Mouse (Mus musculus) lung, embryonic 15.5 days (tissue): ENCODE data around the gene Atp8b2. TPM values are rescaled to one million over a fixed set of nuclear protein-coding genes. Genes with fewer than 3 reads are reported as not detected.
A peak's percentile ranks its signal among the peaks of the same experiment; 100 is the strongest.

ENCODE experiments used
- ATAC-seq: fragments of 200-750 bp; cut with Nextera tagmentation; 2 replicates; pipeline ENCODE4 v1.8.0; 2017; ENCODE audit warnings: moderate number of reproducible peaks, borderline replicate concordance; ENCODE audit not compliant: low FRiP score, low TSS enrichment; ENCODE audit errors: extremely low read depth
- H3K27ac ChIP-seq: fragments of 300-500 bp; sonication (generic); 2 replicates; pipeline ENCODE4 v1.5.1; 2015; ENCODE audit warnings: moderate library complexity, mild to moderate bottlenecking, inconsistent platforms
- H3K27me3 ChIP-seq: fragments of 300-500 bp; sonication (generic); 2 replicates; pipeline ENCODE4 v1.6.1; 2015; ENCODE audit warnings: inconsistent platforms
- H3K36me3 ChIP-seq: fragments of 300-500 bp; sonication (generic); 2 replicates; pipeline ENCODE4 v1.6.1; 2015; ENCODE audit warnings: inconsistent platforms
- H3K4me1 ChIP-seq: fragments of 300-500 bp; sonication (generic); 2 replicates; pipeline ENCODE4 v1.6.1; 2015; ENCODE audit warnings: inconsistent platforms
- H3K4me2 ChIP-seq: fragments of 300-500 bp; sonication (generic); 2 replicates; pipeline ENCODE4 v1.6.1; 2015; ENCODE audit warnings: inconsistent platforms, mild to moderate bottlenecking, moderate library complexity
- H3K4me3 ChIP-seq: fragments of 300-500 bp; sonication (generic); 2 replicates; pipeline ENCODE4 v1.5.1; 2015; ENCODE audit warnings: mild to moderate bottlenecking, inconsistent platforms
- H3K9ac ChIP-seq: fragments of 300-500 bp; sonication (generic); 2 replicates; pipeline ENCODE4 v1.6.1; 2015; ENCODE audit warnings: inconsistent platforms
- H3K9me3 ChIP-seq: fragments of 300-500 bp; sonication (generic); 2 replicates; pipeline ENCODE4 v1.6.1; 2016; ENCODE audit warnings: inconsistent platforms
- WGBS: fragments of 180-500 bp; shearing (Covaris S2); methylation state at CpG from one replicate; pipeline ENCODE4 v1.1.7; 2015; 5-methylcytosine and 5-hydroxymethylcytosine counted together
- polyA plus RNA-seq: library from polyadenylated mRNA; unstranded; fragments of >200 nt; fragmentation: Nextera tagmentation; extraction: Ambion mirVana; gene quantifications from 2 replicates; pipeline ENCODE4 v1.2.1, GENCODE M21; 2015

Atp8b2 gene
- 14.7 and 14.8 TPM in 2 replicates for polyA plus RNA-seq

GRCm38 (mm10) chr3:89963221-89963763 lies at the start of gene Atp8b2:
Gene Atp8b2, minus strand, starts transcription at chr3:89963508.
- Histone ChIP-seq H3K36me3 (peaks cover 8% of the 10 kb centered on the region; the same call in 1 of the 2 replicates), H3K27ac (peak within 1 kb of the TSS; percentile 98), H3K9me3 (no peaks in the 10 kb centered on the region), H3K4me1 (peaks cover 38% of the 10 kb centered on the region), H3K4me2 (peak within 1 kb of the TSS; percentile 95), H3K9ac (peak within 1 kb of the TSS; percentile 91), H3K4me3 (peak within 1 kb of the TSS; percentile 95), H3K27me3 (no peaks in the 10 kb centered on the region)
- peak; percentile 66; the same call in 1 of the 2 replicates for ATAC-seq
- under 1% methylated on average over 33 of the region's 35 CpGs for WGBS

- no peak for ATAC-seq
- Histone ChIP-seq H3K4me2 (no peak overlapping the region), H3K27ac (no peak overlapping the region), H3K9me3 (no peaks in the 10 kb centered on the region), H3K4me3 (no peak overlapping the region), H3K27me3 (no peaks in the 10 kb centered on the region), H3K36me3 (peaks cover 96% of the 10 kb centered on the region), H3K4me1 (no peaks in the 10 kb centered on the region), H3K9ac (no peak overlapping the region)
- WGBS = 64% methylated on average over 2 of the region's 2 CpGs
These were observed 47.0 kb upstream of the Atp8b2 start for GRCm38 (mm10) chr3:90010291-90010690.

GRCm38 (mm10) chr3:90004091-90004796 lies 40.9 kb upstream of the Atp8b2 start:
- Histone ChIP-seq H3K4me3 (no peak overlapping the region), H3K27ac (peak overlapping the region; percentile 85), H3K27me3 (no peaks in the 10 kb centered on the region), H3K36me3 (peaks cover 73% of the 10 kb centered on the region), H3K4me2 (no peak overlapping the region; the same call in 1 of the 2 replicates), H3K9me3 (no peaks in the 10 kb centered on the region), H3K4me1 (peaks cover 8% of the 10 kb centered on the region), H3K9ac (no peak overlapping the region)
- ATAC-seq = no peak
- WGBS = 41% methylated on average over 3 of the region's 3 CpGs

- peak overlapping the region; percentile 94 for H3K27ac ChIP-seq
- WGBS = 75% methylated on average over 4 of the region's 4 CpGs
- H3K27me3 ChIP-seq = no peaks in the 10 kb centered on the region
- no peak overlapping the region for H3K4me3 ChIP-seq
- no peak for ATAC-seq
- no peak overlapping the region for H3K4me2 ChIP-seq
- H3K36me3 ChIP-seq = peaks cover 48% of the 10 kb centered on the region
- H3K9me3 ChIP-seq = no peaks in the 10 kb centered on the region
- peaks cover 19% of the 10 kb centered on the region for H3K4me1 ChIP-seq
- no peak overlapping the region for H3K9ac ChIP-seq
These were observed 36.5 kb upstream of the Atp8b2 start for GRCm38 (mm10) chr3:89999830-90000229.

GRCm38 (mm10) chr3:89999090-89999489 lies 35.8 kb upstream of the Atp8b2 start:
- Histone ChIP-seq H3K27ac (peak overlapping the region; percentile 94), H3K4me1 (peaks cover 19% of the 10 kb centered on the region), H3K4me3 (peak overlapping the region; percentile 64), H3K9me3 (no peaks in the 10 kb centered on the region), H3K4me2 (peak overlapping the region; percentile 92), H3K27me3 (no peaks in the 10 kb centered on the region), H3K9ac (peak overlapping the region; percentile 74), H3K36me3 (peaks cover 51% of the 10 kb centered on the region)
- WGBS = 17% methylated on average over 8 of the region's 8 CpGs
- ATAC-seq = peak; percentile 34; the same call in 1 of the 2 replicates

GRCm38 (mm10) chr3:89998612-89999054 lies 35.3 kb upstream of the Atp8b2 start, which contains the start of gene Hax1:
Gene Hax1, minus strand, starts transcription at chr3:89998780.
- peak within 1 kb of the TSS; percentile 74 for H3K9ac ChIP-seq
- H3K4me2 ChIP-seq = peak within 1 kb of the TSS; percentile 92
- H3K27ac ChIP-seq = peak within 1 kb of the TSS; percentile 94
- peaks cover 19% of the 10 kb centered on the region for H3K4me1 ChIP-seq
- ATAC-seq = peak; percentile 93
- WGBS = under 1% methylated on average over 26 of the region's 26 CpGs
- H3K4me3 ChIP-seq = peak within 1 kb of the TSS; percentile 64
- no peaks in the 10 kb centered on the region for H3K27me3 ChIP-seq
- H3K9me3 ChIP-seq = no peaks in the 10 kb centered on the region
- H3K36me3 ChIP-seq = peaks cover 53% of the 10 kb centered on the region

GRCm38 (mm10) chr3:89997791-89998495 lies 34.6 kb upstream of the Atp8b2 start:
- H3K27me3 ChIP-seq = no peaks in the 10 kb centered on the region
- H3K4me2 ChIP-seq = peak overlapping the region; percentile 92
- H3K4me3 ChIP-seq = peak overlapping the region; percentile 64
- ATAC-seq = peak; percentile 76
- 5% methylated on average over 23 of the region's 23 CpGs for WGBS
- peaks cover 51% of the 10 kb centered on the region for H3K36me3 ChIP-seq
- H3K9me3 ChIP-seq = no peaks in the 10 kb centered on the region
- peak overlapping the region; percentile 74 for H3K9ac ChIP-seq
- H3K4me1 ChIP-seq = peaks cover 16% of the 10 kb centered on the region
- peak overlapping the region; percentile 94 for H3K27ac ChIP-seq

GRCm38 (mm10) chr3:89994807-89995515 lies 31.7 kb upstream of the Atp8b2 start:
- no peaks in the 10 kb centered on the region for H3K9me3 ChIP-seq
- H3K4me1 ChIP-seq = peaks cover 16% of the 10 kb centered on the region
- H3K9ac ChIP-seq = no peak overlapping the region
- H3K4me3 ChIP-seq = no peak overlapping the region
- no peak overlapping the region for H3K27ac ChIP-seq
- peaks cover 30% of the 10 kb centered on the region for H3K36me3 ChIP-seq
- no peak overlapping the region for H3K4me2 ChIP-seq
- no peaks in the 10 kb centered on the region for H3K27me3 ChIP-seq
- ATAC-seq = no peak
- WGBS = 89% methylated on average over 5 of the region's 5 CpGs

GRCm38 (mm10) chr3:89987822-89988221 lies 24.5 kb upstream of the Atp8b2 start:
- ATAC-seq = no peak
- H3K4me2 ChIP-seq = no peak overlapping the region
- H3K36me3 ChIP-seq = peaks cover 5% of the 10 kb centered on the region; the same call in 1 of the 2 replicates
- no peaks in the 10 kb centered on the region for H3K4me1 ChIP-seq
- no peaks in the 10 kb centered on the region for H3K9me3 ChIP-seq
- no peak overlapping the region for H3K4me3 ChIP-seq
- no peak overlapping the region for H3K9ac ChIP-seq
- WGBS = 89% methylated on average over 4 of the region's 4 CpGs
- no peak overlapping the region for H3K27ac ChIP-seq
- H3K27me3 ChIP-seq = no peaks in the 10 kb centered on the region

GRCm38 (mm10) chr3:89987211-89987610 lies 23.9 kb upstream of the Atp8b2 start:
- 0 out of 2 replicates have a peak, but pooled peaks cover 2% of the 10 kb centered on the region for H3K36me3 ChIP-seq
- no peaks in the 10 kb centered on the region for H3K27me3 ChIP-seq
- no peak overlapping the region for H3K9ac ChIP-seq
- H3K4me2 ChIP-seq = no peak overlapping the region
- H3K4me1 ChIP-seq = no peaks in the 10 kb centered on the region
- no peak overlapping the region for H3K27ac ChIP-seq
- ATAC-seq = no peak
- WGBS = 51% methylated on average over 3 of the region's 3 CpGs
- no peak overlapping the region for H3K4me3 ChIP-seq
- H3K9me3 ChIP-seq = no peaks in the 10 kb centered on the region

GRCm38 (mm10) chr3:89982426-89982825 lies 19.1 kb upstream of the Atp8b2 start:
- no peak overlapping the region for H3K9ac ChIP-seq
- ATAC-seq = no peak
- no peak overlapping the region for H3K27ac ChIP-seq
- H3K36me3 ChIP-seq = no peaks in the 10 kb centered on the region
- H3K9me3 ChIP-seq = no peaks in the 10 kb centered on the region
- 69% methylated on average over 5 of the region's 5 CpGs for WGBS
- no peaks in the 10 kb centered on the region for H3K4me1 ChIP-seq
- no peak overlapping the region for H3K4me3 ChIP-seq
- no peak overlapping the region for H3K4me2 ChIP-seq
- no peaks in the 10 kb centered on the region for H3K27me3 ChIP-seq
